Mouse (Mus musculus) B cell, adult 2 months (primary cell): ENCODE measurements around the gene Cyp2d11.

Source experiments
- DNase-seq, 2 experiments: peaks; one replicate each; pipeline ENCODE4 v3.0.0; 2022

Cyp2d11 gene

DNA sequence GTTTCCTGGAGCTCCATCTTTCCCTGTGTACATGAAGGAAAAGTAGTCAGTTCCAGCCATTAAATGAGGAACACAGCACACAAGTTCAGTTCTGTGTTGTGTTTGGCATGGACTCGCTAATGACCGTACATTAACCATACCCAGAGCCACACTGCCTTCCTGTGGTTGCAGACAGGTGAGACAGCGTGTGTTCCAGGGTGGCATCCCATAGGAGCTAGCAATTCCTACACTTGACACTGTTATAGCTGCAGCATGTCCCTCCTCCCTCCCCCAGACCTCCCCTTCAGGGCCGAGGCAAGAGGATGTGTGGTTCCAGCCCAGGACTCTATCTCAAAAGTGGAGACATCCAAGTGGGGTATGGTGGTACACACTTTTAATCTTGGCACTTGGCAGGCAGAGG is 43.5 kb downstream of the Cyp2d11 start:
- DNase-seq: no peak

- DNase-seq: no peak
Measured at GRCm38 (mm10) chr15:82348999-82349341, 44.9 kb downstream of the Cyp2d11 start.

DNA sequence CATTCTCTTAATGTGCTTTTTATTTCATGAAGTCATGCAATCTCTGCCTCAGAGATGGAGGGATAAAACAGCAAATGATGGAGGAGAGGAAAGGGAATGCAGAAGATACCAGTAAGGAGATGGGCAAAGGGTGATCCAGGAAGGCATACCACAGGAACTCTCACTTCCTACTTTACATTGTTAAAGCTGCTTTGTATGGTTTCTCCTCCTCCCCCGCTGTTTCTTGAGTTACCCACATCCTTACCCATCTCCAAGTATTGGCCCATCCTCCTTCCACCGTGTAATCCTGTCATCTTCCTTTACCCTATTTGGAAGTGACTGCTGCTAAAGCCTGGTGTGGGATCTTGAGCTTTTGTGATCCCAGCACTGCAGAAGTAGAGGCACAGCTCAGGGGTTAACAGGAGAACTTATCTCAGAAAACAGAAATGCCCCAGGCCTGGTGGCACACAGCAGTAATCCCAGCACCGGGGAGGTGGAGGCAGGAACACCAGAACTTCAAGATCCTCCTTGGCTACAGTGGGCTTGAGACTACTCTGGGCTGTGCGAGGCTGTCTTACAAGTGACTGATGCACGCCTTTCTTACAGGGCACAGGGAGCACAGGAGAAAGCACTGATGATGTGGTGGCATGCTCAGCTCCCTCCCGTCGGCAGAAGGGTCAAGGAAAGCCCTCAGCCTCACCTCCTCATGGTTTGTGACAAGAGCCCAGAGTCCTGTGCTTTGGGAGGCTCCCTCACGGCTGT is 45.4 kb downstream of the Cyp2d11 start:
- DNase-seq: no peak

- no peak for DNase-seq
Measured at GRCm38 (mm10) chr15:82347852-82348251, 46.0 kb downstream of the Cyp2d11 start.

DNA sequence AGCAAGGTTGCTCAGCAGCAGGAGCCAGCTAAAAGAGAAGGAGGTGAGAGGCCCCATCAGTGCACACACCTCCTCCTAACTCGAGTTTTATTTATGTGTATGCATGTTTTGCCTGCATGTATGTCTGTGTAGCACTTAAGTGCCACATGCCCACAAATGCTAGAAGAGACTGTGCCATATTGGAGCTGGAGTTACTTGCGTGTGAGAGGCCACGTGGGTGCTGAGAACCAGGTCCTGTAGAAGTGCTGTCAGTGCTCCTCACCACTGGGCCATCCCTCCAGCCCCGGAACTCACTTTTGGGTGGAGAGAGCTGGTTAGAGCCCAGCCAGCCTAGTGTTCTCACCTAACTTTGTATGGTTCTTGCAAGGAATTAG is 46.5 kb downstream of the Cyp2d11 start:
- no peak for DNase-seq

DNA sequence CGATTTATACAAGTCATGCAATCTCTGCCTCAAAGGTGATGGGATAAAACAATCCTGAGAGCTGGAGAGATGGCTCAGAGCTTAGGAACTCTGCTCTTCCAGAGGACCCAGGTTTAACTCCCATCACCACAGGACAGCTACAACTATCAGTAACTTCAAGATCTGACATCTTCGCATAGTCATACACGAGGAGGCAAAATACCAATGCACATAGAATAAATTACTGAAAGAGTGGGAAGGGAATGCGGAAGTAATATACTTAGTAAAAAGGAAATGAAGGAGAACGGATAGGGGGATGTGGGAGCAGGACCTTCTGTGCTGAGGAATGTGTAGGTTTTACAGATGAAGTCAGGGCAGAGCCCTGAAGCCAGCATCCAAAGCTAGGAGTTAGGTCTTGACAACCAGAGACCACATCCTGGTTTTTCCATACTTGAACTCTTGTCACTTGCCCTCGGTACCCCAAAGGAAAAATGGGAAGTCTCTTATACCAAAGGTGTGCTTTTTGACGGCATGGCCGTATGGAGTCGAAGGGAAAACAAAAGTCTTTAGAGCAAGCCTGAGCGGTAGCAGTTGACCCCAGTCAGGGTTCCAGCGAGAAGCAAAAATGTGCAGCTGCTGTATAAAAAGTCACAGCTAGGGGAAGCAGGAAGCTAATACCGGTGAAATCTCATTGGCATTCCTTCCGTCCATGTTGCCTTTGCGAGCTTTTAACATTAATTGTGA is 47.1 kb downstream of the Cyp2d11 start:
- no peak for DNase-seq

- DNase-seq: peak; percentile 97 to 98
Measured at GRCm38 (mm10) chr15:82345820-82346470, 47.9 kb downstream of the Cyp2d11 start.

GRCm38 (mm10) chr15:82344971-82345370 is 48.9 kb downstream of the Cyp2d11 start:
- no peak for DNase-seq

- DNase-seq: no peak
Measured at GRCm38 (mm10) chr15:82343368-82344287, 50.2 kb downstream of the Cyp2d11 start.

DNA sequence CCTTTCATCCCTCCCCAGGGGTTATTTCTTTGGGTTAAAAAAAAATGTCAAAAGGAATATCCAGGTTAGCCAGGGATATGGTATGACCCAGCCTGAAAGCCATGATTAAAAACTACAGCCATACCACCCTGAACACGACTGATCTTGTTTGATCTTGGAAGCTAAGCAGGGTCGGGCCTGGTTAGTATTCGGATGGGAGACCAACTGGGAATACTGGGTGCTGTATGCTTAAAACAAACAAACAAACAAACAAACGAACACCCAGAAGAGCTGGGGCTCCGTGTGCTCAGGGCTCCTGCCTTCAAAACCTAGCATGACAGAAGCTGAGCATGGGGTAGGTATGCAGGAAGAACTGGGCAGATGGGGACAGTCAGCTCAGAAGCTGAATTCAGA is 51.3 kb downstream of the Cyp2d11 start:
- DNase-seq: peak in 1 of 2 experiments; percentile 20

GRCm38 (mm10) chr15:82341675-82342542 is 51.9 kb downstream of the Cyp2d11 start:
- DNase-seq: no peak

GRCm38 (mm10) chr15:82341036-82341501 is 52.8 kb downstream of the Cyp2d11 start:
- DNase-seq: no peak

GRCm38 (mm10) chr15:82340414-82341035 is 53.3 kb downstream of the Cyp2d11 start:
- no peak for DNase-seq

GRCm38 (mm10) chr15:82339634-82340254 is 54.1 kb downstream of the Cyp2d11 start:
- no peak for DNase-seq
